Mouse (Mus musculus) cerebellum, adult 9-10 months (tissue): Measurements from ENCODE around the gene Zdhhc5.

Source experiments
- DNase-seq: peaks from one replicate; pipeline ENCODE4 v3.0.0; 2022

The Zdhhc5 gene

DNA sequence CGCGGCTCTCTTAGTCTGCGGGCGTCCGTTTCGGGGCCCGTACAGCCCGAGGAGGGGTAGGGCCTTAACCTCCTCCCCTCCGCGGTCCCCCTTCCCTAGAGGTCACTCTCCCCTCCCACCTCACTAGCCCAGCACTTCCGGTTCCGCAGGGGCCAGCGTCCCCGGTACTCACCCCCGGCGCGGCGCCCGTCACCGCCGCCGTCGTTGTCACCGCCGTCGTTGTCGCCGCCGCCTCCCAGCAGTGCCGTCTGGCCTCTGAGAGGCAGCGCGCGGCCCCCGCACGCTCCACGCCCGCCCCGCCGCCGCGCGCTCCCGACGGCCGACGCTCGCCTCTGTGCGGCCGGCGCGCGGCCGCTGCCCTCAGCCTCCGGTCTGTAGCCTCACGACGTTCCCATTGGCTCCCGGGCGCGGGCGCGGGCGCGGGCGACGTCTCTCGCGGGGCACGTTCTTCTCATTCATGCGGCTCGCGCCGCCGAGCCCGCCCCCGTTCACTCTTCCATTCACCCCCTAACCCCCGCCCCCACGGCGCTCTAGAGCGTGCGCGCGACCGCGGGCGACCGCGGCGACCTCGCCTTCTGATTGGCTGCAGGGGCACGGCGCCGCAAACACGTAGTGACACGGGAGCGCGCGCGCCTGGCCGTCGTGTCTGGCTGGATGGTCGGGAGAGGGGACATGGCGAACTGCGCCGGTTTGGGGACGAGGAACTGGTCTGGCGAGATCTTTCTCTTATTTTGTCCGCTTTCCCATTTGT, at the start of gene Zdhhc5:
TSS of gene Zdhhc5 (minus strand) at position 370 of the 751 bp plus-strand sequence.
- peak; percentile 99 for DNase-seq

DNA sequence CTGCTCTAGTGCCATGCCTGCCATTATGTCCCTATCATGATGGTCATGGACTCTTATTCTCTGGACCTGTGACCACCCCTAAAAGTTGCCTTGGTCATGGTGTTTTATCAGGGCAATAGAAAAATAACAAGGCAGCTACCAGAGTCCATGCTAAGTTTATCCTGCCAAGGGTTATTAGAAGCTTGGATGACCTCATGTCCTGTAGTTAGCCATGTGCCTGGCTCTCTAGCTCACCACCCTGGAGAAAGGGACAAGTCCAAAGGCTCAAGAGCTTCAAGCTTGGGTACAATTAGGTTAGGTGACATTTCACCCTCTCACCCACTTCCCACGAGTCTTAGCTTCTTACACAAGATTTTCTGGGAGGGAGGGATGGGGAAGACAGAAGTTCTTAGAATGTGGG, 47.8 kb upstream of the Zdhhc5 start:
- no peak for DNase-seq

DNA sequence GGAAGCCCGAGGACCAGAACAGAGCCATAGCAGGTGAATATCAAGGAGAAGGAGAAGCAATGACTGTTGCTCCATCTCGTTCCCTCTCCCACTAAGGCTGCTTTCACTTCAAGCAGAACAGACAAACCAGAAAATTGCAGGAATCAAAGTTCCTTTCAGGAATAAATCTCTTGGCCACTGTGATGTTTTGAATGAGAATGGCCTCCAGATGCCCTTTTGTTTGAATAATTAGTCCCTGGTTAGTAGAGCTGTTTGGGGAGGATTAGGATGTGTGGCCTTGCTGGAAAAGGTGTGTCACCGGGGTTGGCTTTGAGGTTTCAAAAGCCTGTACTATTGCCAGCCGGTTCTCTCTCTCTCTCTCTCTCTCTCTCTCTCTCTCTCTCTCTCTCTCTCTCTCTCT, 47.3 kb upstream of the Zdhhc5 start:
- no peak for DNase-seq

DNA sequence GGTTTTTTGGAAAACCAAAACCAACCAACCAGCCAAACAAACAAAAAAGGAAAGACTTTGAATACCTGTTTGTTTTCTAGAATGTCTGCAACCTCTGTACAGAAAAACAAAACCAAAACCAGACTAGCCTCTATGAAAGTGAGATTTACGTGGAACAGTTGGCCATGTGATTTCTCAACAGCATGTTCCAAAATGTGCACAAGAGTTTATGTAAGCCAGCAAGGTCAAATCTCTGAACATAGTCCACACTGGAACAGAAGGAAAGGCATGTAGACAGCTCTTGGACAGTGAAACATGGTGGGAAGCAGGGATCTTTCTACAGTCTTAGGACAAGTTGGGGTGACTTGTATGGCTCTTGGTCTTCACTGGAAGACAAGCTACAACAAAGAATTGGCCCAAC, 46.9 kb upstream of the Zdhhc5 start:
- DNase-seq: no peak

DNA sequence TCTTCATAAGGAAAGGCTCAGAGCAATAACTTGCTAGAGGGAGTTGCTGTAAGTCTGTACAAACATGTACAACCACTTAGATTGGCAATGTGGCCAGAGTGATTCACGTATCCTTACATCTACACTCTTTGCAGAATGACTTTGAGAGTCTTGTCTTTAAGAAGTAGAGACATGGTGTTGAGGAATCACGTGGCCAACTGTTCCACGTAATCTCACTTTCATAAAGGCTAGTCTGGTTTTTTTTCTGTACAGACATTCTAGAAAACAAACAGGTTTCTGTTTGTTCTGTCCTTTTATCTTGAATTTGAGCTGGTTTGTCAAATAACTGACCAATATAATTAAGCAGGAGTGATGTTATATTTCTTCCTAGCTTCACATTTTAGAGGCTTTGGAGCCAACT, 46.3 kb upstream of the Zdhhc5 start:
- no peak for DNase-seq

DNA sequence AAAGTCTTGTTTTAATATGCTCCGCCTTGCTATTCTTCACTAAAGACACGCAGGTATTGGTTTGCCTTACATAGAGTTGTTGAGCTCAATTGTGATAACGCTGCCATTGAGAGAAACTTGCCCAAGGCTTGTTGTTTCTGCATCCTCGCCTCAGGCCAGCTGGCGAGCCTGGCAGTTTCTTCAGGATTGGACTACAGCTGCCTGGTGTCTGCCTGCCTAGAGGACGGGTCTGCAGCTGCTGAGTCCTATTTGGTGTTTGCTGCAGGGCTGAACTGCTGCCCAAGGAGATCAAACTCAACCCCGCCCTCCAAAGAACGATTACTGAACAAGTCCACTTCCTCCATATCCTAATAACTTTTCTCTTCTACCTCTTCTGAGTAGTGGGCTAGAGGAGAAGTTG, 45.8 kb upstream of the Zdhhc5 start:
- no peak for DNase-seq

DNA sequence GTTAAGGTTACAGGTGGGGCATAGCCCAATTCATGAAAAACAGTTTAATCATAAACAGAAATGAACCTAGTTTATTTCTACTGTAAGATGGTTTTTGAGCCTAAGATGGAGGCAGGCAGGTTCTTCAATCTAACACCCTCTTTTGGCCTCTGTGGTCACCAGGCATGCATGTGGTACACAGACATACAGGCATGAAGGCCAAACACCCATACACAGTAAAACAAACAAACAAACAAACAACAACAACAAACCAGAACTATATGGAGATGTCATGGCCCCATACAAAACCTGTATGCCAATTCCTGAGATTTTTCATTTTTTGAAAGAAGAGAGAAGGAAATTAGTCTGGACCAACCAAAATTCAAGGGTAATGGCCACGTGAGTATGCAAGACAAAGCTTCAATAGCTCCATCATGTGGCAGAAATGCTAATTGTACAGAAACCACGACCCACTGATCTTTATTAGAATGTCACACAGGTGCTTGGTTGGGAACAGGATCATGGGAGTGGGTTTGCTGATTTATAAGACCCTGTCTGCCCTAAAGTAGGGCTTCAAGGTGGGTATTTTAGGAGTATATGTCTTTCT, 43.7 kb upstream of the Zdhhc5 start:
- peak; percentile 84 for DNase-seq

DNA sequence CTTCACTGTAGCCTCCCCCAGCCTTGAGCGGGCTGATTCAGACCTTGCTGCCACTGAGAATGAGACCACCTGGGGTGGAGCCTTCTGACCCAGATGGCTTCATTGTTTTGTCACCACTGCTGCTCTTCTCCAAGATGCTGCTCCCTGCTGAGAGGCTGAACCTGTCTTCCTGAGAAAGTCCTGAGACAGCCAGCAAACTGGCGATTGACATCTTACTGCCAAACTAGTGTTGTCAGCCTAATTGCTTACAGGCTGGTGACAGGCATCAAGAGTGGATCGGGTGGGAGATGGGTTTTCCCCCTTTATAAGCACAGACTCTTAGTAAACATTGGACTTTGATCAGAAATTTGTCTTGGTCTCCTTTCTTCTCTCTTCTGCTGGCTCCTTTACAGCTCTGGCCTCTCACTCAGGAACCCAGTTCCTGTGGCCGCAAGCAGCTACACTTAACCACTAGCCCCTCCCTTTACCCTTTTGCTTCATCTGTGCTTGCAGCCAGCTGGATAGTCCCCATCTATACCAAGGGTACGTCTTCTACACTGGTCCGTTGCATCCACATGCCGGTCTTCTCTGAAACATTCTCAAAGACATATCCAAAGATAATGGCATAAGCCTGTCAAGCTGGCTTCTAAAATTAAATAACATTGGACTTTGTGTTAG, 42.2 kb upstream of the Zdhhc5 start:
- no peak for DNase-seq

DNA sequence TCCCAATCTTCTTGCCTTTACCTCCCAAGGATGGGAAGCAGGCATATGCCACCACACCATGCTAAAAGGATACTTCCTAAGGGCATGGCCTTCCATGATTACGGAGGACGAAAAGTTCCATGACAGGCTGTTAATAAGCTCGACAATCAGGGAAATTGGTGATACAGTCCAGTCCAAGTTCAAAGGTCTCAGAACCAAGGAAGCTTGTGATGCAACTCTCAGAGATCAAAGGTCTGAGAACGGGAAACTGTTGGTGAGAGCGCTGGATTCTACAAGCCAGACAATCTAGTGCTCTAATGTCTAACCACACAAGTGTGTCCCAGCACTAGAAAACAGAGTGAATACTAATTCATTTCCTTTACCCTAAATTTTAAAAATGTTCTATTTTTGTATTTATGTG, 41.3 kb upstream of the Zdhhc5 start:
- no peak for DNase-seq

DNA sequence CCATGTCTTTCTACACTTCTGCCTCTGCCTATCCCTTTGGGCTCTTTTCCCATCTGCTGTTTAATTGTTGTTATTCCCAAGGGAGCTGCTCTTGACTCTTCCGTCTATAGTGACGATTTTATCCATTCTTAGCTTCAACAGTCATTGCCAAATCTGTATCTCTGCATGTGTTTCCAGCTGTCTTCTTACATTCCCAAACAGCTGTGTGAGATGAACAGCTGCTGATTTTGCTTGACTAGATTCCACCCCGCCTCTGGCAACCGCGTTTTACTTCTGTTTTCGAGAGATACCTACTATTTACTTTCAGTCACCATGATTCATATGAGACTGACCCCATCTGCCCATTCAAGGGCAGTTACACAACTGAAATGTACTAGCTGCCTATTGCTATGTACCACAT, 35.1 kb upstream of the Zdhhc5 start:
- no peak for DNase-seq

DNA sequence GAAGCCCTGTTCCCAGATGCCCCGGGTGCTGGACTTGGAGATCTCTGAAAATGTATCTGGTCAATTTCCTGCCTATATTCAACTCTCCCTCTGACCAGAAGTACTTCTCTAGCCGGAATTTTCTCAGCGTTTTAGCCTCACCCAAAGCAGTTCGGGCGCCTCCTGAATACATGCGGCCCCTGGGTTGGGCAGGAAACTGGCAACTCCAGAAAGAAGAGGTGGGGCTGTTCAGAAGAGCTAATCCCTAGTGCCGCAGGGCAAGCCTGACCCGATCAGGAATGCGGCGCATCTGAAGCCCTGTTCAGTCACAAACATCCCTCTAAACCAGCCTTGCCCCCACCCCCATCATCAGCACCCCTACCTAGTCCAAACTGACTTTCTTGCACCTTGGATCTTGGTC, 29.1 kb upstream of the Zdhhc5 start:
- DNase-seq: no peak

DNA sequence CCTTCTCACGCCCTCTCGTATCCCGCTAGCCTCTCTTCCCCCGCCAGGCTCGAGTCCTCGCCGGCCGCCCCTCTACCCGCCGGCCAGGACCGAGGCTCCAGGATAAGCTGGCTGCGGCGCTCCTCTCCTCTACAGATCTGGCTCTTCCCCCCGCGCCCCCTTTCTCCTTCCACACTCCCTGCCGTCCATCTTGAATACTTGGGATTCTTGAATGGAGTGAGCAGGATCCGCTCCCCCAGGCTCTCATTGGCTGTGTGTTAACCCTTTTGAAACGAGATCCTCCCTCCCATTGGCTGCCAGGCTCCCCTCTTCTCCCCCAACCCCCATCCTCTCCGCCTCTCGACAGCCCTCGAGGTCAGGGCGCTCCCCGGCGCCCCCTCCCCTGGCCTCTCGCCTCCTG, 28.6 kb upstream of the Zdhhc5 start, which contains the start of gene Gm19426:
TSS of gene Gm19426 (minus strand) at position 95 of the 400 bp plus-strand sequence.
- DNase-seq: peak; percentile 83

DNA sequence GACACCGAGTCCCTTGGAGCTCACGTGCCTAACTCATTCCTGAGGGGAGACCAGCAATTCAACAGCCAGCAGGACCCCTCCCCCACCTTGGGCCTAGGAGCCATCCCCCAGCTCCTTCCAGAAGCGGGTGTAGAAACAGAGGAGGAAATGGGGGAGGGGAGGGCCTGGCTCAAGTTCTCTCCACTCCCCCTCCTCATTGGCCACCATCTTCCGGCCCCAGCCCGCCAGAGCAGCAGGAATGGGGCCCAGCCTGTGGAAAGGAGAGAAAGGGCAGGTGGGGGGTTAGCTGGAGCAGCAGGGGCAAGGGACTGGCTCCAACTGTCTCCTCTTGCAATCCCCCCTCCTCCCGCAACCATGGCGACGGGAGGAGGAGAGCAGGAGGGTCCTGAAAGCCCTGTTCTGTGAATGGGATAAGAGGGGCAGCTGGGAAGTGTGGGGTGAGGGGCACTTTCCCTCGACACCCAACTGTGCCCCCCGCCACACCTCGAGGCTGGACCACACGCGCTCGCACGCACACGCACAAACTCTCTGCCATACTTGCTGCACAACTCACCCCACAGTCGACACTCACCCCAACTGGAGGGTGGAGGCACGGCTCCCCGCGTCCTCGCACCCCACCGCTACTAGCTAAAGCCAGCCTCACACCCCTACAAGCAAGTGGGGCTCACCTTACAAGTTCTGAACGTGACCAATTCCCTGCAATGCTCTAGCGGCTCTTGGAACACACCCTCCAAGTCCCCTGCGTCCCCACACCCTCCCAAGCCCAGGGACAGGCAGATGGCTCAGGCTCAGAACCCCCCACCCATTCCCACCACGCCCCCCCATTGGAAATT, 27.7 kb upstream of the Zdhhc5 start:
- peak; percentile 55 for DNase-seq

DNA sequence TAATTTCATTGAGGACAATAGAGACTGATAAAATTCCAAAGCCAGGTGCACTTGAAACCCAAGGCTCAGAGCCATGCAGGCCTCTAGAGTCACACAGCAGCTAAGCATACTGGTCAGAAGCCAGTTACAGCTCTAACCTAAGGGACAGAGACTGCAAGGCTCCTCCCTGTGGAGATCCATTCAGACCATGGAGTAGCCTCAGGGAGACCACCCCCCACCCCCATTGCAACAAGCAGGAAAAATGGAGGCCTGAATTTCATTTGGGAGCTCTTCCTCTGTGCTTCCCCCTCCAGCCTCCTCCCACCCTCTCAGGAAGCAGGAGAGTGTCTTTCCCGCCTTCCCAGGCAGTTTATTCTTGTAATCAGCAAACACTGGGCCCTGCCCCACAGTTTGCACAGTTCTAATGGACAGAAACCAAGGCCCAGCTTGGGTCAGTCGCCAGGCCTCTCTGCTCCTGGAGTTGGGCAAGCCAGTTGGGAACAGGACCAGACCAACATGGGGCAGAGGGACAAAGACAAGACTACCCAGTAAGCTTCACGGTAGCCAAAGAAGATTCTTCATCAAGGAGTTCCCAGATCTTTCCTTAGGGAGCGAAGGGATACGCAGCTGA, 27.0 kb upstream of the Zdhhc5 start:
- peak; percentile 41 for DNase-seq

DNA sequence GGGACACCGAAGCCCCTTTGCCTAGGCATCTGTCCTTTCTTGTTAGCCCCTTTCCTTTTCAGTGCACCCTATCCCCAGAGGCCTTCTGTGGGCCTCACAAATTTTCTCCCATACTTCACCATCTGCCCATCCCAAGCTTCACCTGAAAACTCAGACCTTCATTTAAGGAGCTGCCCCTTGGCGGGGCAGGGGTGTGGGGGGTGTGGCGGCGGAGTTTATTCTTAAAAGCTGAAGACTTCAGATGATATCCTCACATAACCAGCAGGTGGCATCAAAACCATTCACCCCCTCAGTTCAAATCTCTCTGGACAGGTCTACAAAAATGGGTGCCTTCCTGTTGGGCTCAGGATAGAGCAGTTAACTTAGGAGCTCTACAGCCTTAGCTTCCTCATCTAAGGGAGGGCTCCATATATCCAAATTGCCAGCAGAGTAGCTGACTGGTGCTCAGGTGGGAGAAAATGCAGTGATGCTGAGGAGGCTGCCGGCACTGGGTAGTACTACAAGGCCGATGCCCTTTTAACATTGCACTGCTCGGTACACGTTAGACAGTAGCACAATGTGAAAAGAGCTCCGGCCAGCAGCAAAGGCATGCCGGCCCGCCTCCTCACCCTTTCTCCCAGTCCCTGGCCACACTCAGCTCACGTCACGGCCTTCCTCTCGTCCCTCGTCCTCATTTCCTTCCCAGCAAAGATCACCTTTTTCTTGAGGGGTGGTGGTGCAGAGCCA, 25.8 kb upstream of the Zdhhc5 start:
- peak; percentile 33 for DNase-seq

DNA sequence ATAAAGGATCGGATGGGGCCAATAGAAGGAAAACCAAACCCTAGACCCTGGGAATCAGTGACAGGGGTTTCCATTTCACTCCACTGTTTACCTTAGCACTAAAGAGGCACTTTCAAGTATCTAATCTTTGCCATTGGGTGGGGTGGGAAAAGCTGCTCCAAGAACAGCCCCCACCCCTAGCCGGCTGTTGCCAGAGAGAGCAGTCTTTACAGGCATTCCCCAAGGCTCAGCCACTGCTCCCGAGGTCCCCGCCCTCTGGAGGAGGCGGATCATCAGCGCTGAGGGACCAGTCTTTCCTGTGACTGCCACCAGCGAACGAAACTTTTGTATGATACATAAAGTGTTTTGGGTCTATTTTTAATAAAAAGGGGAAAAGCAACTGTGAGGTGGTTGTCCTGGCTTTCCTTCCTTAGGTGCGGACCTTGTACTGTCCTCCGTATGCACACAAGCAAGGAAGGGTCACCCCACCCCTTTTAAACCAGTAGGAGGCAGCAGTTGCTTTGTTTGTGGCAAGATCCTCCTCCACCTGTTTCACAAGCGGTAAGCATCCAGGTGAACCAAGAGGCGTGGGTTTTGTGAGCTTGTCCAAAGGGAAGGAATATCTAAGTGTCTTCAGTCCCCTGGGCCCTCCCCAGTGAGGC, 23.4 kb upstream of the Zdhhc5 start:
- peak; percentile 66 for DNase-seq

DNA sequence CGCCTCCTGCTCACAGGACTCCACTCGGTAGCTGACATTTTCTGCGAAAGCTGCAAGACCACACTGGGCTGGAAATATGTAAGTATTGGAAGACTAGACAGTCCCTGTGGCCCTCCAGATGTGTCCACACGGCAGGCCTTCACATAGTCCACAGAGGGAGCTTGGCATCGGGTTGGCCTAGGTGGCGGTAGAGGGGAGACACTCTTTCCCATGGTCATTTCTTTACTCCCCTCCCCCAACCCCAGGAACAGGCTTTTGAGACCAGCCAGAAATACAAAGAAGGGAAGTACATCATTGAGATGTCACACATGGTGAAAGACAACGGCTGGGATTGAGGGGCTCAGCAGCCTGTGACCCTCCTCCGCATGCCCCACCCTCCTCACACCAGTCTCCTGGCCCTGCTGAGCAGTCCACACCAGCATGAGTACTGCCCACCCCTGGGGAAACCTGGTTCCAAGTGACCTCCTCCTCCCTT, 22.5 kb upstream of the Zdhhc5 start:
- peak; percentile 48 for DNase-seq

DNA sequence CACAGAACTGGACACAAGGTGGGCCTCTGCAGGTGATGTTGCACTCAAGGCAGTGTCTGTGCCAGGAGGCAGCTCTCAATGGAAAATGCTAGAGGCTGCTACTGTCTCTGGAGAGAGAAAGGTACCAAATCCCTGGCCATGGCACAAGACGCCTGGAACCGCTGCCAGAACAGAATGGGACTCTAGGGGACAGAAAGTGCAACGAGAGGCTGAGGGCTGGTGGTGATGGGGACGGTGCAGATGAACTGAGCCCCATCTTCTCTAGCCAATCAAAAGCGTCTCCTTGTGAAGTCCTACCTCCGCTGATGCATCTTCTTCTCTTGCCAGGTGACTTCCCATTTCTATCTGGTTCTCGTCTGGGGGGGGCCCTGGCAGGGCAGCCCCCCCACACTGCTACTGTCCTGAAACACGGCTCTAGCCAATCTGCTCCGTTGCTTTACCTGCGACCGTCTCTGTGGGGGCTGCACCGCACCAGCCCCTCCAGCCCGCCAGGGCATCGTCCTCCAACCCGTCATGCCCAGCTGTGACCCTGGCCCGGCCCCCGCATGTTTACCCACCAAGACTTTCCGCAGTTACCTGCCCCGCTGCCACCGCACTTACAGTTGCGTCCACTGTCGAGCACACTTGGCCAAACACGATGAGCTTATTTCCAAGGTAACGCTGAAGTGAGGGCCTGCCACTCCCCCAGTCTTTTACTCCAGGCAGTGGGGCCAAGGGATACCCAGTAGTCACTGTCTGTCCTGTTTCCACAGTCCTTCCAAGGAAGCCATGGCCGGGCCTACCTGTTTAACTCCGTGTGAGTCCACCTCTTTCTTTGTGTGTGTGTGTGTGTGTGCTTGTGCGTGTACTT, 21.6 kb upstream of the Zdhhc5 start:
- DNase-seq: peak; percentile 66

DNA sequence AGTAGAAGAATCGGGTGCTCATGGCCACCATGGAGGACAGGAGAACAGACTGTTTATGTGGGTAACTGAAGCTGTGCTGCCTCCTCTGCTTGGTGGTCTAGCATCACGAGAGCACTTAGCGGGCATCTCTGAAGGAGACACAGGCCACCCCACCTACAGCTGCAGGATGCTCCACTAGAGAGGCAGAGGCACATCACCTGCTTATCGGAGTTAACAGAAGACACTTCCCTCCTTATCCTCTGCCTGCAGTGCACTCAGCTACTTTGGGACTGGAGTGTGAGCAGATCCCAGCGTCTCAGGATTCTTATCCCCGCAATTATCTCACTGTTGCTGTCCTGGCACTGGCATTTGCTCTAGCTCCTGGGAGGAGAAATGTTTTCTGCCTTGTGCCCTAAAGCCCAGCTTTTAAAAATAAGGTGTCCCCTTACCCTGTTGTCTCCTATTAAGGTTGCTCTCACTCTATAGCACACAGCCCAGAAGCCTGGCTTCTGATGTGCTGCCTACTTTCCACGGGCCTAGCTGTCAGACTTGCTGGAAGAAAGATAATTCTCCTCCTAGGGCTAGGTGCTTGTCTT, 20.5 kb upstream of the Zdhhc5 start:
- DNase-seq: no peak

DNA sequence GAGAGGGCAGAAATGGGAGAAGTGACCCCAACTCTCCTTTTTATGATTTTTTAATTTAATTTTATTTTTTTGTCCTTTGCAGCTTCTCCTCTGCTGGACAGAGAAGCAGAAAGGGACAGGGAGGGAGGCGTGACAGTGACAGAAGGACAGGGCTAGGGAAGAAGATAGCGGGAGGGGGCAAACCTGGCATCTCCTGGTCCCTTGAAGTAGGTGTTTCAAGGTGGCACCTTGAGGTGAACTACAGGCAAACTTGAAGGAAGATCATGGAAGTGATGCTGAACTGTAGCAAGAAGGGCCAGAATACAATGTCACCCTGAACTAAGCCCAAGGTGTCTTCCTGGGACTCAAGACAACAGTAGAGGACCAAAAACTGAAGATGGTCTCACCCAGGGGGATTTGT, 19.9 kb upstream of the Zdhhc5 start:
- no peak for DNase-seq
